Mouse (Mus musculus) cortical plate, adult 2 months (tissue): ENCODE data around the gene Gm4340.

ENCODE experiments used
- CTCF ChIP-seq: fragments of 200-500 bp; IDR thresholded peaks from 2 replicates; pipeline ENCODE4 v1.5.1; 2011; ENCODE audit warnings: mild to moderate bottlenecking, control low read depth, low read length; ENCODE audit not compliant: insufficient read depth; ENCODE audit errors: extremely low read depth
- POLR2A ChIP-seq: fragments of 200-500 bp; IDR thresholded peaks from 2 replicates; pipeline ENCODE4 v1.6.1; 2011; ENCODE audit warnings: mild to moderate bottlenecking, low read length, control low read depth; ENCODE audit not compliant: insufficient read depth; ENCODE audit errors: extremely low read depth

DNA sequence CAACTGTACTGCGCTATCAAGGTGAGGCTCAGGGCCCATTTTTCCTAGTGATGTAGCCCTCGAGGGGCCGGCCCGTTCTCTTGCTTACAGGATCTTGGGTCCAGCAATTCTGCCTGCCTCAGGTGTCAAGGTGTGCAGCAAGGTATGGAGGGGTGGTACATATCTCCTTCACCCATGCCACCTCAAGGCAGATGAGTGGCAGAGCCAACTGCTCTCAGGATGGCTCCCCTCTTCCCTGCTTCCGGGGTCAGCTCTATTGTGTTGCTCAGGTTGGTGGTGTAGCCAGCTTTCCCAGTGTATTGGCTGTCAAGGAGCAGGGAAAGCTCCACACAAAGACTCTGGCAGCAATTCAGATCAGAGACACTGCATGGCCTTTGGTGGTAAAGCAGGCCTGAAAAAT, 20.7 kb downstream of the Gm4340 start:
- TF ChIP-seq POLR2A = no peak
- TF ChIP-seq CTCF = no peak
